Mouse (Mus musculus) erythroblast, embryonic 14.5 days (primary cell): ENCODE data around the gene Rtn4rl1.

Source experiments
- GATA1 ChIP-seq: IDR thresholded peaks from 2 replicates; pipeline ENCODE4 v1.6.1; 2012; ENCODE audit warnings: low read length, inconsistent platforms, mixed read lengths
- TAL1 ChIP-seq: IDR thresholded peaks from 3 replicates; pipeline ENCODE4 v1.6.1; 2012; ENCODE audit warnings: low read length, inconsistent platforms, mixed read lengths

GRCm38 (mm10) chr11:75242710-75243255 is 49.2 kb downstream of the Rtn4rl1 start:
- TF ChIP-seq GATA1 (no peak), TAL1 (no peak)
